ENCODE assay signal across 18 mouse cellular contexts in the genomic region with DNA sequence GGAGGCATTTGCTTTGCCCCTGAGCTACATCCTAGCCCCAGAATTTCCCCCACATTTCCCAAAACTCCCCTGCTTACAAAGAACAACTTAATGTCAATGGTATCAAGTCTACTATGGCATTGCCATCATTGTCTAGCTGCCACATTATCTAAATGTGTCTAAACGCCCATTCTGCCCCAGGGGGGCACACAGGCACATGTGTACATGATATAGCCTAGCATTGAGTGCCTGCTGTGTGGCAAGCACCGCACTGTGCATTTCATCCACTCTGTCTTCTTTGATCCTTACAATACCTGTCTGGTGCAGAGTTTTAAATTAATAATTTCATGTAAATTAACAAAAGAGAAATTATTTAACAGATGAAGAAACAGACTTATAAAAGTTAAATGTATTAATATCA. TPM values are rescaled to one million over a fixed set of nuclear protein-coding genes. Genes with fewer than 3 reads are reported as not detected.
DNase-seq lines count a peak whose midpoint lies in the region; ATAC-seq and TF ChIP-seq lines count a peak whose summit lies in the region.
"Had no signal": no experiment of that assay in that cellular context is flagged by ENCODE, and none has a peak within 500 bp of the region (broad histone marks: within the 10 kb centered on the region; RNA-seq: fewer than 3 reads in every experiment).

No protein-coding gene starts in this region.

- H3K4me3 ChIP-seq in forebrain, embryonic 13.5 days = no peak overlapping the region
- no peak overlapping the region for H3K4me3 ChIP-seq in forebrain, embryonic 11.5 days (ENCODE audit: low read depth, low read length)
- H3K4me3 ChIP-seq in heart, embryonic 10.5 days = no peak overlapping the region
- no peak overlapping the region for H3K4me3 ChIP-seq in kidney, postnatal 0 days (replicated peaks; ENCODE audit: low read depth, low read length)
- no peak overlapping the region for H3K4me3 ChIP-seq in kidney, embryonic 15.5 days (replicated peaks)
- H3K4me3 ChIP-seq in neural tube, embryonic 14.5 days (ENCODE audit: low read depth, low read length) = no peak overlapping the region
- no peak overlapping the region for H3K4me3 ChIP-seq in neural tube, embryonic 15.5 days (replicated peaks)
- H3K4me3 ChIP-seq: embryonic facial prominence, embryonic 12.5 days; heart, embryonic 15.5 days had no signal

- WGBS in forebrain, embryonic 13.5 days = 46% methylated on average over 2 of the region's 2 CpGs
- 66% methylated on average over 2 of the region's 2 CpGs for WGBS in forebrain, embryonic 11.5 days
- 64% methylated on average over 2 of the region's 2 CpGs for WGBS in heart, embryonic 10.5 days
- WGBS in kidney, postnatal 0 days = 66% methylated on average over 2 of the region's 2 CpGs
- 69% methylated on average over 2 of the region's 2 CpGs for WGBS in kidney, embryonic 15.5 days
- WGBS in neural tube, embryonic 14.5 days = 59% methylated on average over 2 of the region's 2 CpGs
- WGBS in neural tube, embryonic 15.5 days = 52% methylated on average over 2 of the region's 2 CpGs

- ATAC-seq in forebrain, embryonic 13.5 days = peak; percentile 45; the same call in 1 of the 2 replicates
- ATAC-seq in forebrain, embryonic 11.5 days (replicated peaks; ENCODE audit: low FRiP score) = no peak
- peak; percentile 25; the same call in 1 of the 2 replicates for ATAC-seq in kidney, postnatal 0 days (replicated peaks; ENCODE audit: low FRiP score, low read depth)
- no peak for ATAC-seq in kidney, embryonic 15.5 days (replicated peaks; ENCODE audit: low FRiP score)
- 0 out of 2 replicates have a peak, but pooled peaks have one; percentile 11 for ATAC-seq in neural tube, embryonic 14.5 days (ENCODE audit: low read depth)
- ATAC-seq in neural tube, embryonic 15.5 days (ENCODE audit: low FRiP score) = no peak; the same call in 1 of the 2 replicates
- ATAC-seq: activated CD4-positive, CD25-positive, alpha-beta regulatory T cell, adult 4 months had no signal

- no peak overlapping the region for H3K9ac ChIP-seq in forebrain, embryonic 13.5 days
- H3K9ac ChIP-seq in forebrain, embryonic 11.5 days (ENCODE audit: low read length) = no peak overlapping the region
- H3K9ac ChIP-seq in kidney, postnatal 0 days (ENCODE audit: low read depth, low read length) = no peak overlapping the region
- no peak overlapping the region for H3K9ac ChIP-seq in kidney, embryonic 15.5 days
- H3K9ac ChIP-seq in neural tube, embryonic 14.5 days (replicated peaks; ENCODE audit: low read depth, low read length) = no peak overlapping the region
- H3K9ac ChIP-seq in neural tube, embryonic 15.5 days (replicated peaks) = no peak overlapping the region
- H3K9ac ChIP-seq: embryonic facial prominence, embryonic 12.5 days; heart, embryonic 15.5 days had no signal

- no peaks in the 10 kb centered on the region for H3K27me3 ChIP-seq in forebrain, embryonic 13.5 days
- H3K27me3 ChIP-seq in forebrain, embryonic 11.5 days (ENCODE audit: control insufficient read depth, insufficient read depth, low read length) = no peaks in the 10 kb centered on the region
- H3K27me3 ChIP-seq in heart, embryonic 10.5 days (ENCODE audit: insufficient read depth, poor library complexity, severe bottlenecking) = no peaks in the 10 kb centered on the region
- no peaks in the 10 kb centered on the region for H3K27me3 ChIP-seq in kidney, postnatal 0 days (ENCODE audit: insufficient read depth, low read length)
- H3K27me3 ChIP-seq in kidney, embryonic 15.5 days = no peaks in the 10 kb centered on the region
- H3K27me3 ChIP-seq in neural tube, embryonic 14.5 days (ENCODE audit: control insufficient read depth, insufficient read depth, low read length) = no peaks in the 10 kb centered on the region
- H3K27me3 ChIP-seq in neural tube, embryonic 15.5 days (replicated peaks) = 0 out of 2 replicates have a peak, but pooled peaks cover 3% of the 10 kb centered on the region
- H3K27me3 ChIP-seq: embryonic facial prominence, embryonic 12.5 days; heart, embryonic 15.5 days had no signal

- TF ChIP-seq CTCF in kidney, postnatal 0 days (IDR thresholded peaks at IDR 0.05; ENCODE audit: low read depth) = no peak

- H3K36me3 ChIP-seq in forebrain, embryonic 13.5 days (ENCODE audit: poor library complexity, severe bottlenecking) = no peaks in the 10 kb centered on the region
- no peaks in the 10 kb centered on the region for H3K36me3 ChIP-seq in forebrain, embryonic 11.5 days (ENCODE audit: control insufficient read depth, insufficient read depth, low read length)
- no peaks in the 10 kb centered on the region for H3K36me3 ChIP-seq in heart, embryonic 10.5 days
- H3K36me3 ChIP-seq in kidney, postnatal 0 days (ENCODE audit: insufficient read depth, low read length) = no peaks in the 10 kb centered on the region
- H3K36me3 ChIP-seq in kidney, embryonic 15.5 days = no peaks in the 10 kb centered on the region
- H3K36me3 ChIP-seq in neural tube, embryonic 14.5 days (ENCODE audit: control insufficient read depth, insufficient read depth, low read length) = no peaks in the 10 kb centered on the region
- no peaks in the 10 kb centered on the region for H3K36me3 ChIP-seq in neural tube, embryonic 15.5 days
- H3K36me3 ChIP-seq: embryonic facial prominence, embryonic 12.5 days; heart, embryonic 15.5 days had no signal

- DNase-seq in forebrain, embryonic 11.5 days (ENCODE audit: low spot score) = no peak
- peak; percentile 61 for DNase-seq in heart, adult 11 months
- DNase-seq in heart, embryonic 10.5 days (ENCODE audit: low spot score) = no peak
- no peak for DNase-seq in kidney, postnatal 0 days (ENCODE audit: low spot score)
- DNase-seq: adrenal gland, postnatal 14 days; cerebellum, adult 11-12 months; cerebellum, adult 9-10 months; cerebellum, postnatal 25 days; gastrocnemius, postnatal 36 days; heart, postnatal 14 days had no signal

- no peaks in the 10 kb centered on the region for H3K9me3 ChIP-seq in forebrain, embryonic 13.5 days (replicated peaks)
- no peaks in the 10 kb centered on the region for H3K9me3 ChIP-seq in forebrain, embryonic 11.5 days (ENCODE audit: control insufficient read depth, low read length)
- H3K9me3 ChIP-seq in heart, embryonic 10.5 days = no peaks in the 10 kb centered on the region
- H3K9me3 ChIP-seq in kidney, postnatal 0 days (replicated peaks; ENCODE audit: low read length) = no peaks in the 10 kb centered on the region
- no peaks in the 10 kb centered on the region for H3K9me3 ChIP-seq in kidney, embryonic 15.5 days (replicated peaks)
- H3K9me3 ChIP-seq in neural tube, embryonic 14.5 days (ENCODE audit: control insufficient read depth, low read length) = no peaks in the 10 kb centered on the region
- H3K9me3 ChIP-seq in neural tube, embryonic 15.5 days (replicated peaks) = no peaks in the 10 kb centered on the region
- H3K9me3 ChIP-seq: embryonic facial prominence, embryonic 12.5 days; heart, embryonic 15.5 days had no signal

- no peak overlapping the region for H3K27ac ChIP-seq in forebrain, embryonic 13.5 days
- H3K27ac ChIP-seq in forebrain, embryonic 11.5 days (ENCODE audit: low read depth, low read length) = no peak overlapping the region
- no peak overlapping the region for H3K27ac ChIP-seq in heart, embryonic 10.5 days
- H3K27ac ChIP-seq in kidney, postnatal 0 days = no peak overlapping the region
- H3K27ac ChIP-seq in kidney, embryonic 15.5 days = no peak overlapping the region
- H3K27ac ChIP-seq in neural tube, embryonic 14.5 days (ENCODE audit: low read depth, low read length) = no peak overlapping the region
- no peak overlapping the region for H3K27ac ChIP-seq in neural tube, embryonic 15.5 days (replicated peaks)
- H3K27ac ChIP-seq: embryonic facial prominence, embryonic 12.5 days; heart, embryonic 15.5 days had no signal

- H3K4me2 ChIP-seq in forebrain, embryonic 13.5 days = no peak overlapping the region
- no peak overlapping the region for H3K4me2 ChIP-seq in forebrain, embryonic 11.5 days (ENCODE audit: low read depth, low read length, severe bottlenecking)
- H3K4me2 ChIP-seq in kidney, postnatal 0 days (ENCODE audit: low read length) = no peak overlapping the region
- no peak overlapping the region for H3K4me2 ChIP-seq in kidney, embryonic 15.5 days
- H3K4me2 ChIP-seq in neural tube, embryonic 14.5 days (ENCODE audit: low read depth, low read length) = no peak overlapping the region
- H3K4me2 ChIP-seq in neural tube, embryonic 15.5 days = no peak overlapping the region
- H3K4me2 ChIP-seq: embryonic facial prominence, embryonic 12.5 days; heart, embryonic 11.5 days; heart, embryonic 15.5 days had no signal

- H3K4me1 ChIP-seq in forebrain, embryonic 13.5 days = no peaks in the 10 kb centered on the region
- H3K4me1 ChIP-seq in forebrain, embryonic 11.5 days (replicated peaks; ENCODE audit: control insufficient read depth, insufficient read depth, low read length) = no peaks in the 10 kb centered on the region
- no peaks in the 10 kb centered on the region for H3K4me1 ChIP-seq in heart, embryonic 10.5 days
- no peaks in the 10 kb centered on the region for H3K4me1 ChIP-seq in kidney, postnatal 0 days (replicated peaks; ENCODE audit: insufficient read depth, low read length)
- H3K4me1 ChIP-seq in kidney, embryonic 15.5 days = peaks cover 6% of the 10 kb centered on the region; the same call in 1 of the 2 replicates
- no peaks in the 10 kb centered on the region for H3K4me1 ChIP-seq in neural tube, embryonic 14.5 days (ENCODE audit: control insufficient read depth, insufficient read depth, low read length)
- H3K4me1 ChIP-seq in neural tube, embryonic 15.5 days = no peaks in the 10 kb centered on the region
- H3K4me1 ChIP-seq: embryonic facial prominence, embryonic 12.5 days; heart, embryonic 15.5 days had no signal

RNA-seq across cellular contexts. Expression of gene Cep295, which starts 8.7 kb away (rescaled TPM):
- 19.2 and 19.3 TPM in 2 replicates for polyA plus RNA-seq in forebrain, embryonic 13.5 days (2015; fragmentation: Nextera tagmentation; extraction: Ambion mirVana)
- polyA plus RNA-seq in forebrain, embryonic 11.5 days (2014; fragmentation: Nextera tagmentation; extraction: Ambion mirVana) = 28.3 and 28.4 TPM in 2 replicates
- 14.0 and 17.6 TPM in 2 replicates for polyA plus RNA-seq in heart, embryonic 10.5 days (2016; fragmentation: Nextera tagmentation; extraction: Ambion mirVana)
- 7.4 and 8.7 TPM in 2 replicates for polyA plus RNA-seq in kidney, postnatal 0 days (2015; fragmentation: Nextera tagmentation; extraction: Ambion mirVana)
- polyA plus RNA-seq in kidney, embryonic 15.5 days (2015; fragmentation: Nextera tagmentation; extraction: Ambion mirVana) = 16.8 and 18.2 TPM in 2 replicates
- polyA plus RNA-seq in neural tube, embryonic 14.5 days (2014; fragmentation: Nextera tagmentation; extraction: Ambion mirVana) = 19.6 and 19.7 TPM in 2 replicates
- polyA plus RNA-seq in neural tube, embryonic 15.5 days (2015; fragmentation: Nextera tagmentation; extraction: Ambion mirVana) = 11.6 and 13.1 TPM in 2 replicates

Comparison
In these comparisons a context has a peak if more than half of its experiments do, and no peak if none do; other contexts are left out.
1. ATAC-seq: peak in forebrain, embryonic 13.5 days (single experiment), kidney, postnatal 0 days (single experiment) and neural tube, embryonic 14.5 days (single experiment); none in forebrain, embryonic 11.5 days (single experiment), kidney, embryonic 15.5 days (single experiment) and neural tube, embryonic 15.5 days (single experiment).